Mouse (Mus musculus): Measurements from ENCODE around the gene Uba2.
"Not testable (repeated sequence)": the region's sequence is repeated elsewhere in the genome, so short reads cannot be mapped to it uniquely, and the experiment has no call there.

Gene Uba2

GRCm38 (mm10) chr7:34166850-34167249 is 2.5 kb downstream of the Uba2 start:
- DNase-seq (ENCODE audit: low spot score), result peak; percentile 62

DNA sequence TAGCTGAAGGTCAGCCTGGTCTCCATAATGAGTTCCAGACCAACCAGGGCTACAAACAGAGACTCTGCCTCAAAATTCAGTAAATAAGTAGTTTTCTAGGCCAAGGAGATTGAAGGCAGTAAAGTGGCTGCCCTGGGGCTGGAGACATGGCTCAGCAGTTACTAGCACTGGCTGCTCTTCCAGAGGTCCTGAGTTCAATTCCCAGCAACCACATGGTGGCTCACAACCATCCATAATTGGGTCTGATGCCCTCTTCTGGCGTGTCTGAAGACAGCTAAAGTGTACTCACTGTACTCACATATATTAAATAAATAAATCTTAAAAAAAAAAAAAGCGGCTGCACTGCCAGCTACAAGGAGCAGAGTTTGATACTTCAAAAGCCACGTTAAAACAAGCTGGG is 3.4 kb downstream of the Uba2 start:
- no peak for DNase-seq (ENCODE audit: low spot score)

DNA sequence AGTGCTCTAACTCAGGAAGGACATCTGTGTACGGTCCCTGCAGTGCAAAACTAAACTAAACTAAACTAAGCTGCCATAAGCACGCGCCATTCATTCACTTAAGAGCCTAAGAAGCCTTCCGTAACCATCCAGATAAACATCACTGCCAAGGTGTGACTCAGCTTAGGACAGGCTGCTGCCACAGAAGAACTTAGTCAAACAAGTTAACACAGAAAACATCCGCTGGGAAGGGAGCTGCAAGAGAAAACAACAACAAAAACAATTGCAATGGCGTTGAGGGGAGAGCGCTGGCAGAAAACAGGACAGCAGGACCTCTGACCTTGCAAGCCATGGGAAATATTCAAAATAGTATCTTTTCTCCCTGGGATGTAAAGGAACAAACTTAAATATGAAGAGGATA is 4.7 kb downstream of the Uba2 start:
- DNase-seq (ENCODE audit: low spot score), result no peak

- DNase-seq (ENCODE audit: low spot score), result no peak
Measured at GRCm38 (mm10) chr7:34159167-34159566, 10.2 kb downstream of the Uba2 start.

DNA sequence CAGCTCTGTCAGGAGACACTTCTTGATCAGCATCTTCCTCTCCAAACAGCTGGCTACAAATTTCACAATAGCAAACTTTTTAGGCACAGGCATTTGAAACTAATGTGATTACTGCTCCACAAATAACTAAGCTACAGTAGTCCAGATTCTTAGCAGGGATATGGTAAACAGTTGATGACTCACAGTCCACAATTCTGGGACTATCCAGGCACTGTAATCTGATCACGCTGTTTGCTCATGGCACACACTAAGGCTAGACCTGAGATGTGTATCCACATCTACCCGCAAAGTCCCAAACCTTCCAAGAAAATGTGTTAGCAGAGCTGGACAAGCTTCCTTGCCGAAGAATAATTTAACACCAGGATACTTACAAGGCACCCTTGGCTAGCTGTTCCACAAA is 11.4 kb downstream of the Uba2 start:
- no peak for DNase-seq (ENCODE audit: low spot score)

- DNase-seq (ENCODE audit: low spot score), result no peak
Measured at GRCm38 (mm10) chr7:34147193-34147592, 22.2 kb downstream of the Uba2 start.

- no peak for DNase-seq (ENCODE audit: low spot score)
Measured at GRCm38 (mm10) chr7:34141123-34141522, 28.3 kb downstream of the Uba2 start.

DNA sequence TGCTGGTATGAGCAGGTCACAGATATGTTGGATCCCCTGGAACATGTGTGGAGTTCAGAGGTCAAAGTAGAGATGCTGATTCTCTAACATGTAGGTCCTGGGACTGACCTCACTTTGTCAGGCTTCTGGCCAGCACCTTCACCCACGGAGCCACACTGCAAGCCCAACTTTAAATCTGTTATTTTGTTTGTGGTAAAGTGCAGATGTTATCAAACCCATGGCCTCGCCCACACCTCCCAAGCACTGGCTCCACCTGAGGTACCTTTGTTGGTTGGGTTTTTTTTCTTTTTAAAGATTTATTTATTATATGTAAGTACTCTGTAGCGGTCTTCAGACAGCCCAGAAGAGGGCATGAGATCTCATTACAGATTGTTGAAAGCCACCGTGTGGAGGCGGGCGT is 29.9 kb downstream of the Uba2 start:
- DNase-seq (ENCODE audit: low spot score), result no peak

- peak; percentile 20 for DNase-seq (ENCODE audit: low spot score)
Measured at GRCm38 (mm10) chr7:34134336-34134735, 35.1 kb downstream of the Uba2 start.

- DNase-seq (ENCODE audit: low spot score), result peak; percentile 85
Measured at GRCm38 (mm10) chr7:34133117-34133762, 36.2 kb downstream of the Uba2 start, which contains the start of gene Wtip. Gene Wtip (minus strand): TSS chr7:34133268.

- DNase-seq (ENCODE audit: low spot score), result peak; percentile 44
Measured at GRCm38 (mm10) chr7:34132355-34133079, 36.9 kb downstream of the Uba2 start.

- DNase-seq (ENCODE audit: low spot score), result no peak
Measured at GRCm38 (mm10) chr7:34131959-34132354, 37.4 kb downstream of the Uba2 start.

GRCm38 (mm10) chr7:34131118-34131517 is 38.3 kb downstream of the Uba2 start:
- DNase-seq (ENCODE audit: low spot score), result no peak

GRCm38 (mm10) chr7:34126291-34126690 is 43.1 kb downstream of the Uba2 start:
- no peak for DNase-seq (ENCODE audit: low spot score)

DNA sequence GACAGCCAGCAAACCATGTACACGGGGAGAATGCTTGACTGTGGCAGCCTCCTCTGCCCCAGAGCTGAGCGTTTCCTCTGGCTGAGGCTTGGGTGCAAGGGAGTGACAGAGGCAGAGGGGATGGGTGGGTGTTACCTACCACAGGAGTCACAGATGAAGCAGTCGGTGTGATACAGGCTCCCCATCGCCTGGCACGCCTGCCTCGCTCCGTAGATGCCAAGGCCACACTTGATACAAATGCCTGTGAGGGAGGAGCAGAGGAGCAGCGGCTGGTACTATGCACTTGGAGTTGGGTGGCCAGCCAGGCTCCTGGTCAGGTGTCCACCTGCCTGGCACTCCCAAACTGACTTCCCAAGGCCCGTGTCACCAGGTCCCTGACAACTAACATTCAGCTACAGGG is 44.1 kb downstream of the Uba2 start:
- no peak for DNase-seq (ENCODE audit: low spot score)

DNA sequence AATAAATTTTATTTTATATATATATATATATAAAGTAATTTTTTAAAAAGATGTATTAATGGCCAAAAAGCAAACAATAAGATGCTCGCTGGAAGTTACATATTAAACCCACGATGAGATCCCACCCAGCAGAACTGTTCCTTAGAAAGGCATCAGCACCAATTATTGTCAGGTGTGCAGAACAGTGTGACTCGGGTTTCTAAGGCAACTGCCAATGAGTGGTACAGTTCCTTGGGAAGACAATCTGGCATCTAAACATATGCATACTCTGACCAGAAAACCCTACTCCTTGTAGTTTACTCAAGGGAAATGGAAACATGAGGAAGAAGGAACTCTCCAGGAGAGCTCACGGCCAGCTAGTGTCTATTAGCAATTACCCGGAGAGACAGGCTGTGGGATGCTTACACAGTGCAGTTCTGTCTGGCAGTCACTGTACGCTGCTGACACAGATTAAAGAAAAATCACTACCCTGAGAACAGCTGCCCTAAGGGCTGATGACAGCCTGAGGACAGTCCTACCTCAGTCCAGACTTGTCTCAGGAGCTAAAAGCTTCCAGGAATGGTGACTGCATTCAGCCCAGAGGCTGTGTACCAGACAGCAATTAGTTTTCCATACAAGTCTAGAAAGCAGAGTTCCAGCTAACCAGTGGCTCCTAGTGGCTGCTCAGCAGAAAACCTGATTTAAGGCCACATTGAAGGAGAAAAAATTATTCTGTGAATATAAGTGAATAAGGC is 46.2 kb downstream of the Uba2 start:
- no peak for DNase-seq (ENCODE audit: low spot score)

DNA sequence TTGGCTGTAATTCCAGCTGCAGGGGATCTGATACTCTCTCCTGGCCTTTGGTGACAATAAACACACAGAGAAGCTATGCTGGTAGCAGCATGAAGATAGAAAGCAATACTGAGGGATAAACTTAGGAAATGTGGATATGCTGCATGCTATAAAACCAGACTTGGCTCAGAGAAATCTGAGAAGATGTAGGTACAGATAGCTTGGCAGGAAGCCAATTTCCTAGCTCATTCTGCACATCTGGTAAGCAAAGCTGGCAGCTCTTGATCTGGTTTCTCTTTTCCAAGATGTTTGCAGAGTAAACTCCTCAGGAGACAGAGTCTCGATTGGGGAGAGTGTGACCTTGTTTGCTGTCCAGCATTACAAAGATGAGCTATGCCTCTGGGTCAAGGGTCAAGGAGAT is 48.8 kb downstream of the Uba2 start:
- DNase-seq (ENCODE audit: low spot score), result not testable (repeated sequence)

DNA sequence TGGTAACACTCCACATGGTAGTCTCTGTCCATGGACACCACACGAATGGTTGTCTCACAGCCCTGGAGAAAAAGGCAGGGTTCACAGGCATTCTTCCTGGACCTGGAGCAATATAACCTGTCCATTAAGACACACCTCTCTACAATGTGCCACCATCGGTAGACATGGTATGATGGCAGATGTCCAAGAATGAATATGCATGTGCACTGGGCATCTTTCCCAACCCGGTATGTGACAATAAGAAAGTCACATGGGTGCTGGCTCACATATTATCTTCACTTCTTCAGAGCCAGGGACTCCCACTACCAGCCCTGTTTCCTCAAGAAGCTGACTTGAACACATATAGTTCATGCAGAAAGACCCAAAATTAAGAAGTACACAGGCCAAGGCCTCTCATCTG is 52.8 kb downstream of the Uba2 start:
- DNase-seq (ENCODE audit: low spot score), result no peak

DNA sequence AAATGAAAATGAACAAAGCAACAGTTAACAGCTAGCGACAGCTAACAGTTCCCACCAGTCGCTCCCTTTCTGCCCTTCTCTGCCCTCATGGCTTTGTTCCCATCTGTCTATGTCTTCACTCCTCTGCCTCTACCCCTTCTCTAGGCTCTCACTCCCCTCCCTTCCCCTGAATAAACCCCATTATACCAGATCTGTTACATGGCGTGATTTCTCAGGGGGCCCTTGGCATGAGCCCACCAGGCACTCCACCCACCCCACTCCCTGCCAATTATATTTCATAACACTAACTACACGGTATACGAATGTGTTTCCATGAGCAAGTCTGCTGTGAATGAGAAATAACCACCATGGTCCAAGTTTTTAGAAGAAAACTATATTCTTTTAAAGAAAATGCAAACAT is 60.2 kb downstream of the Uba2 start:
- DNase-seq (ENCODE audit: low spot score), result no peak

DNA sequence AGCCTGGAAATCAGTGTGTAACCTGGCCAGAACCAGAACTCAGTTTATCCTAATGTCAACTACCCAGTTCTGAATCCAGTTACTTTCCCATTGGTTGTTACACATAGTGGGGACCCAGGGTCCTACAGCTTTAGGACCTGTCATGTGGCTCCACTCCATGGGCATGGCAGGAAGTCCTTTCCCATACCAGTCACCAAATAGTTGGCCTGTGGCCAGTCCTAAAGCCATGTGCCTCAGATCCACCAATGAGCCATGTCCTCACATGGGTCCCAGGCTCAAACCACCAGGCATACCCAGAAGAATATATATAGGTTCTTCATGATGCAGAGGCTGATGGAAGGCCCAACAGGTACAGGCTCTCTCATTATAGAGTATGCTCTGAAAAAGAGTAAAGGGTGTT is 68.1 kb downstream of the Uba2 start:
- DNase-seq (ENCODE audit: low spot score), result no peak

DNA sequence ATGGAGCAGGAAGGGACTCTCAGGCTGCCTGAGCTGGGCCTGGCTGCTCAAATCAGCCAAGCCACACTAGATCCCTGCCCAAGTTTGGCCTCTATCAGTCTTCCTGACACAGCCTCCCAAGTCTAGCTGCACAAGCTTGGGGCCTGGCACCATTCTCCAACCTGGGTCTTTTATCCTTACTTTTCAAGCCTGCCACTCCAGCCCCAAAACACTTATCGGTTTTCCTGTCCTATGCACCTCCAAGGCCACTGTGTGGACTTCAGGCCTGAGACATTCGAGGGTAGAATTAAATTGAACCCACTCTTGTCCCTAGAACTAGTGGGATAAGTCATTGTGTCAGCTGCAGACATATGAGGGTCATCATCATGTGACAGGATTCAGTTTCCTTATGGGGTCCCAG is 69.4 kb downstream of the Uba2 start:
- no peak for DNase-seq (ENCODE audit: low spot score)

DNA sequence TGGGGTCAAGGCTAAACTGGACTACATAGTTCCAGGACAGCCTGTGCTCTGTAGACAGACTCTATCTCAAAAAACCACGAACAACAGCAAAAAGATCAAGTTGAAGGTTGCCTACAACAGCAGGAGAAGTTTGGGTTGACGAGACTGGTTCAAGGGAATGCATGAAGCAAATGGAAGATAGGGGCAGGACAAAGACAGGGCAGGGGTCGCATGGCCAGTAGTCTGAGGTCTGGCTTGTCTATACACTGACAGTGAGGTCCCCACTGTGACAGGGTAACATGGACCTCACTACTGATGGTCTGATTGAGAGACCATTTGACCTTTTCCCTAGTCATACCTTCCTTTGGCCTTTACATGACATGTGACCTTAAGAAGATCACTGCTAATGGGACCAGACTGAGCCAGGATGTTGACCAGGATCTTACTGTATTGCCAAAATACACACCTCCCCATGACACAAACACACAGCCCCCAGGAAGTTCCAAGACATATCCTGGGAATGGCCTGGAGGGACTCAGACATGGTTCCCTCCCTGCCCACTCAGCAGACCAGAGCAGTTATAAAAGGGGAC is 74.4 kb downstream of the Uba2 start, which contains the start of gene Scgb1b30:
Gene Scgb1b30 (plus strand): TSS at position 521 of the 571 bp plus-strand sequence.
- no peak for DNase-seq (ENCODE audit: low spot score)
